Mouse (Mus musculus) CH12.LX (cell line): ENCODE measurements at regions not wholly inside any gene's neighbourhood (a gene's known extent, or its start where the extent isn't known, plus 50 kb on each side); places are given as distances from the start of the nearest gene placed in this dataset.

Experiments
- DNase-seq: peaks from one replicate; pipeline ENCODE4 v3.0.0-alpha.2; 2013; ENCODE audit errors: extremely low read depth
- H3K27ac ChIP-seq: 2 replicates; pipeline ENCODE4 v1.5.1; 2012; ENCODE audit warnings: low read depth, mild to moderate bottlenecking, control low read depth, moderate library complexity; ENCODE audit not compliant: insufficient read depth
- H3K27me3 ChIP-seq: replicated peaks from 2 replicates; pipeline ENCODE3; 2012; ENCODE audit warnings: inconsistent platforms
- H3K36me3 ChIP-seq, 2 experiments: replicated peaks in 1 of 2; 2 replicates each; pipeline versions ENCODE3 to v1.6.1; 2012; ENCODE audit warnings: inconsistent platforms in 1 of 2, low read length in 1 of 2, mild to moderate bottlenecking in 1 of 2, mixed read lengths in 1 of 2, moderate library complexity in 1 of 2; ENCODE audit not compliant: control insufficient read depth in 1 of 2, insufficient read depth in 1 of 2
- H3K4me1 ChIP-seq, 2 experiments: 2 replicates each; pipeline ENCODE4 v1.6.1; 2012; ENCODE audit warnings: inconsistent platforms in 1 of 2, moderate library complexity in 1 of 2; ENCODE audit not compliant: insufficient read depth in 2 of 2, control insufficient read depth in 1 of 2
- H3K4me2 ChIP-seq: 2 replicates; pipeline ENCODE4 v1.6.1; 2012; ENCODE audit warnings: low read depth, mild to moderate bottlenecking, control low read depth; ENCODE audit not compliant: poor library complexity, insufficient read depth, severe bottlenecking
- H3K4me3 ChIP-seq, 3 experiments: fragments of 150-350 bp in 1 of 3; sonication (generic) in 1 of 3; replicated peaks in 1 of 3; 2 replicates each; pipeline versions ENCODE3 to v1.5.1; 2011 to 2012; ENCODE audit warnings: low read depth in 2 of 3, low read length in 2 of 3, mild to moderate bottlenecking in 2 of 3, moderate library complexity in 2 of 3, control low read depth in 1 of 3, improper control_type of control experiment in 1 of 3, inconsistent platforms in 1 of 3, mixed read lengths in 1 of 3; ENCODE audit not compliant: poor library complexity in 1 of 3
- H3K79me2 ChIP-seq: replicated peaks from 2 replicates; pipeline ENCODE4 v1.6.1; 2012; ENCODE audit warnings: mild to moderate bottlenecking, moderate library complexity; ENCODE audit not compliant: control insufficient read depth, poor library complexity, insufficient read depth, severe bottlenecking; ENCODE audit errors: extremely low read depth
- H3K9ac ChIP-seq: 2 replicates; pipeline ENCODE4 v1.6.1; 2012; ENCODE audit warnings: low read depth, mild to moderate bottlenecking, control low read depth, moderate library complexity; ENCODE audit not compliant: insufficient read depth
- H3K9me3 ChIP-seq: replicated peaks from 2 replicates; pipeline ENCODE3; 2012; ENCODE audit warnings: low read length, inconsistent platforms, mixed read lengths
- CHD1 ChIP-seq: IDR thresholded peaks from 2 replicates; pipeline ENCODE4 v1.6.1; 2012; ENCODE audit warnings: low read depth, low read length, improper control_type of control experiment, inconsistent platforms
- CHD2 ChIP-seq: IDR thresholded peaks from 2 replicates; pipeline ENCODE4 v1.6.1; 2011; ENCODE audit warnings: low read length, improper control_type of control experiment
- CTCF ChIP-seq, 2 experiments: IDR thresholded peaks in 1 of 2; conservative IDR thresholded peaks in 1 of 2; 2 replicates each; pipeline ENCODE4 v1.5.1; 2011 to 2012; ENCODE audit warnings: low read depth in 2 of 2, low read length in 2 of 2, improper control_type of control experiment in 1 of 2, inconsistent platforms in 1 of 2, mild to moderate bottlenecking in 1 of 2, moderate library complexity in 1 of 2
- E2F4 ChIP-seq: IDR thresholded peaks from 2 replicates; pipeline ENCODE4 v1.6.1; 2011; ENCODE audit warnings: low read depth, low read length, improper control_type of control experiment; ENCODE audit not compliant: insufficient replicate concordance
- EP300 ChIP-seq: IDR thresholded peaks from 2 replicates; pipeline ENCODE4 v1.6.1; 2011; ENCODE audit warnings: low read length, improper control_type of control experiment
- ETS1 ChIP-seq: conservative IDR thresholded peaks from 2 replicates; pipeline ENCODE4 v1.6.1; 2012; ENCODE audit warnings: low read depth, mild to moderate bottlenecking, inconsistent platforms, low read length, improper control_type of control experiment, moderate library complexity
- IRF4 ChIP-seq: IDR thresholded peaks from 2 replicates; pipeline ENCODE4 v1.6.1; 2014; ENCODE audit warnings: low read depth, mild to moderate bottlenecking, inconsistent platforms, low read length, improper control_type of control experiment
- JUN ChIP-seq: IDR thresholded peaks from 2 replicates; pipeline ENCODE4 v1.6.1; 2011; ENCODE audit warnings: low read depth, mild to moderate bottlenecking, low read length, improper control_type of control experiment, moderate library complexity; ENCODE audit not compliant: insufficient read depth
- JUND ChIP-seq: conservative IDR thresholded peaks from 2 replicates; pipeline ENCODE4 v1.6.1; 2011; ENCODE audit warnings: low read depth, low read length, improper control_type of control experiment
- KAT2A ChIP-seq: IDR thresholded peaks from 2 replicates; pipeline ENCODE4 v1.6.1; 2012; ENCODE audit warnings: low read length, improper control_type of control experiment, inconsistent platforms; ENCODE audit not compliant: insufficient replicate concordance
- MAFK ChIP-seq: IDR thresholded peaks from 2 replicates; pipeline ENCODE4 v1.6.1; 2011; ENCODE audit warnings: low read length, improper control_type of control experiment; ENCODE audit not compliant: insufficient replicate concordance
- MAZ ChIP-seq: IDR thresholded peaks from 2 replicates; pipeline ENCODE4 v1.6.1; 2012; ENCODE audit warnings: low read depth, mild to moderate bottlenecking, inconsistent platforms, low read length, improper control_type of control experiment, moderate library complexity
- MEF2A ChIP-seq: IDR thresholded peaks from 2 replicates; pipeline ENCODE4 v1.6.1; 2014; ENCODE audit warnings: low read depth, mild to moderate bottlenecking, inconsistent platforms, low read length, improper control_type of control experiment, borderline replicate concordance
- MXI1 ChIP-seq: IDR thresholded peaks from 2 replicates; pipeline ENCODE4 v1.6.1; 2011; ENCODE audit warnings: mild to moderate bottlenecking, low read depth, low read length, improper control_type of control experiment
- MYC ChIP-seq: IDR thresholded peaks from 2 replicates; pipeline ENCODE4 v1.6.1; 2011; ENCODE audit warnings: low read depth, mild to moderate bottlenecking, improper control_type of control experiment, low read length
- NELFE ChIP-seq: IDR thresholded peaks from 2 replicates; pipeline ENCODE4 v1.6.1; 2011; ENCODE audit warnings: low read depth, low read length, improper control_type of control experiment
- NRF1 ChIP-seq: IDR thresholded peaks from 2 replicates; pipeline ENCODE4 v1.6.1; 2014; ENCODE audit warnings: low read depth, mild to moderate bottlenecking, inconsistent platforms, low read length, improper control_type of control experiment, moderate library complexity
- PAX5 ChIP-seq: IDR thresholded peaks from 2 replicates; pipeline ENCODE4 v1.6.1; 2012; ENCODE audit warnings: low read length, inconsistent platforms, mixed read lengths
- POLR2A ChIP-seq: IDR thresholded peaks from 2 replicates; pipeline ENCODE4 v1.6.1; 2011; ENCODE audit warnings: low read depth, mild to moderate bottlenecking, improper control_type of control experiment, low read length
- POLR2AphosphoS2 ChIP-seq: IDR thresholded peaks from 2 replicates; pipeline ENCODE4 v1.6.1; 2011; ENCODE audit warnings: low read depth, low read length, improper control_type of control experiment
- RAD21 ChIP-seq: IDR thresholded peaks from 2 replicates; pipeline ENCODE4 v1.6.1; 2011; ENCODE audit warnings: low read depth, mild to moderate bottlenecking, low read length, improper control_type of control experiment, moderate library complexity
- RCOR1 ChIP-seq: conservative IDR thresholded peaks from 2 replicates; pipeline ENCODE4 v1.6.1; 2012; ENCODE audit warnings: low read depth, mild to moderate bottlenecking, inconsistent platforms, low read length, improper control_type of control experiment
- TBP ChIP-seq: conservative IDR thresholded peaks from 2 replicates; pipeline ENCODE4 v1.6.1; 2011; ENCODE audit warnings: low read depth, low read length, improper control_type of control experiment
- UBTF ChIP-seq: IDR thresholded peaks from 2 replicates; pipeline ENCODE4 v1.6.1; 2012; ENCODE audit warnings: low read depth, mild to moderate bottlenecking, inconsistent platforms, low read length, improper control_type of control experiment, moderate library complexity
- USF2 ChIP-seq: conservative IDR thresholded peaks from 2 replicates; pipeline ENCODE4 v1.6.1; 2011; ENCODE audit warnings: low read depth, low read length, improper control_type of control experiment
- ZC3H11A ChIP-seq: IDR thresholded peaks from 2 replicates; pipeline ENCODE4 v1.6.1; 2012; ENCODE audit warnings: low read depth, mild to moderate bottlenecking, inconsistent platforms, low read length, improper control_type of control experiment
- ZKSCAN1 ChIP-seq: IDR thresholded peaks from 2 replicates; pipeline ENCODE4 v1.6.1; 2012; ENCODE audit warnings: low read depth, inconsistent platforms, low read length, improper control_type of control experiment, borderline replicate concordance
- ZMIZ1 ChIP-seq: IDR thresholded peaks from 2 replicates; pipeline ENCODE4 v1.6.1; 2012; ENCODE audit warnings: low read depth, mild to moderate bottlenecking, inconsistent platforms, low read length, improper control_type of control experiment
- dilution Hi-C: fragments of 300-500 bp; cut with MboI; formaldehyde crosslinking; loops from 2 replicates; pipeline ENCODE4 v1.14.3; 2020; ENCODE audit warnings: low sequenced_read_pairs; ENCODE audit not compliant: extremely low pct_unique_long_range_greater_than_20kb, extremely low pct_ligation_motif_present
- in situ Hi-C: fragments of 300-500 bp; cut with MboI; formaldehyde crosslinking; loops from 3 replicates; pipeline ENCODE4 v1.14.3; 2019; ENCODE audit warnings: low sequenced_read_pairs, low pct_ligation_motif_present, low pct_unique_long_range_greater_than_20kb, mixed read lengths

- Histone ChIP-seq H3K9ac (no peak overlapping the region), H3K9me3 (peaks cover 4% of the 10 kb centered on the region), H3K4me3 (no peak overlapping the region), H3K27me3 (peaks cover 8% of the 10 kb centered on the region), H3K27ac (no peak overlapping the region), H3K79me2 (no peaks in the 10 kb centered on the region), H3K4me1 (no peaks in the 10 kb centered on the region), H3K4me2 (no peak overlapping the region), H3K36me3 (no peaks in the 10 kb centered on the region)
- no peak for DNase-seq
- no peak for TF ChIP-seq E2F4
- no peak for TF ChIP-seq UBTF
- no peak for TF ChIP-seq CHD2
- no peak for TF ChIP-seq RAD21
- no peak for TF ChIP-seq EP300
- no peak for TF ChIP-seq NRF1
- dilution Hi-C loops (no loop called here), in situ Hi-C loops (no loop called here)
Measured at GRCm38 (mm10) chr4:140446455-140446854, 199.9 kb upstream of the Igsf21 start.

- H3K36me3 ChIP-seq = no peaks in the 10 kb centered on the region
- in situ Hi-C loops (no loop called here), dilution Hi-C loops (no loop called here)
- H3K4me2 ChIP-seq = no peak overlapping the region
- H3K4me1 ChIP-seq = no peaks in the 10 kb centered on the region
- peaks cover 5% of the 10 kb centered on the region for H3K27me3 ChIP-seq
- no peak overlapping the region for H3K4me3 ChIP-seq
- no peaks in the 10 kb centered on the region for H3K79me2 ChIP-seq
- H3K9ac ChIP-seq = no peak overlapping the region
- H3K27ac ChIP-seq = no peak overlapping the region
- TF ChIP-seq POLR2AphosphoS2 (no peak), ETS1 (no peak), ZMIZ1 (no peak), USF2 (no peak), JUND (no peak), NELFE (no peak), MAZ (no peak), JUN (no peak), MAFK (no peak), POLR2A (no peak)
- H3K9me3 ChIP-seq = peaks cover 4% of the 10 kb centered on the region
- DNase-seq = no peak
Measured at GRCm38 (mm10) chr4:140445931-140446330, 199.3 kb upstream of the Igsf21 start.

- Histone ChIP-seq H3K36me3 (no peaks in the 10 kb centered on the region), H3K4me2 (no peak overlapping the region), H3K4me1 (no peaks in the 10 kb centered on the region), H3K79me2 (no peaks in the 10 kb centered on the region), H3K9ac (no peak overlapping the region), H3K4me3 (no peak overlapping the region), H3K9me3 (peaks cover 4% of the 10 kb centered on the region), H3K27me3 (peaks cover 6% of the 10 kb centered on the region), H3K27ac (no peak overlapping the region)
- TF ChIP-seq UBTF (no peak), E2F4 (no peak), NELFE (no peak), MYC (no peak), ZKSCAN1 (no peak), TBP (no peak), EP300 (no peak), MXI1 (no peak), JUN (no peak), IRF4 (no peak), MAZ (no peak), KAT2A (no peak), ZMIZ1 (no peak), CTCF (conservative IDR thresholded peaks at IDR 0.05 in 1 of 2, IDR thresholded peaks at IDR 0.05 in 1 of 2; ENCODE audit: low read depth in 2 of 2, low read length in 2 of 2) (no peak), RCOR1 (no peak), MEF2A (no peak), ZC3H11A (no peak), CHD1 (no peak), PAX5 (no peak), POLR2A (no peak)
- no peak for DNase-seq
- dilution Hi-C loops (no loop called here), in situ Hi-C loops (no loop called here)
Measured at GRCm38 (mm10) chr4:140443221-140443620, 196.6 kb upstream of the Igsf21 start.
